Mouse (Mus musculus) myocyte (in vitro differentiated cells): ENCODE measurements at regions not wholly inside any gene's neighbourhood (a gene's known extent, or its start where the extent isn't known, plus 50 kb on each side); places are given as distances from the start of the nearest gene placed in this dataset.
A peak's percentile ranks its signal among the peaks of the same experiment; 100 is the strongest.

Source experiments
- H3K27me3 ChIP-seq: one replicate; pipeline ENCODE4 v1.6.1; 2011; ENCODE audit not compliant: control insufficient read depth, insufficient read depth, insufficient read length
- H3K36me3 ChIP-seq: one replicate; pipeline ENCODE4 v1.6.1; 2011; ENCODE audit not compliant: control insufficient read depth, insufficient read depth
- H3K4me2 ChIP-seq: one replicate; pipeline ENCODE4 v1.6.1; 2011; ENCODE audit warnings: low read depth, control low read depth
- H3K4me3 ChIP-seq: one replicate; pipeline ENCODE4 v1.5.1; 2011; ENCODE audit warnings: mild to moderate bottlenecking, control low read depth, moderate library complexity
- H3K79me2 ChIP-seq: one replicate; pipeline ENCODE4 v1.6.1; 2011; ENCODE audit not compliant: control insufficient read depth, insufficient read depth
- H3ac ChIP-seq: one replicate; pipeline ENCODE4 v1.6.1; 2011; ENCODE audit not compliant: control insufficient read depth, insufficient read length
- CEBPB ChIP-seq: IDR thresholded peaks from 2 replicates; pipeline ENCODE4 v1.6.1; 2011; ENCODE audit warnings: mild to moderate bottlenecking, moderate library complexity; ENCODE audit not compliant: poor library complexity, insufficient read depth, severe bottlenecking
- E2F4 ChIP-seq: IDR thresholded peaks from one replicate; pipeline ENCODE4 v1.6.1; 2011; ENCODE audit warnings: mild to moderate bottlenecking, control low read depth, moderate library complexity; ENCODE audit not compliant: insufficient read depth
- MAX ChIP-seq: IDR thresholded peaks from one replicate; pipeline ENCODE4 v1.6.1; 2011; ENCODE audit warnings: low read depth, mild to moderate bottlenecking, control low read depth
- MYOD1 ChIP-seq, 3 experiments: IDR thresholded peaks; one replicate each; pipeline ENCODE4 v1.6.1; 2011; ENCODE audit warnings: control low read depth in 2 of 3, low read depth in 2 of 3, mild to moderate bottlenecking in 2 of 3, moderate library complexity in 1 of 3; ENCODE audit not compliant: insufficient read length in 2 of 3, control insufficient read depth in 1 of 3
- MYOG ChIP-seq, 3 experiments: IDR thresholded peaks; one replicate each; pipeline ENCODE4 v1.6.1; 2011; ENCODE audit warnings: control low read depth in 2 of 3, low read depth in 2 of 3, mild to moderate bottlenecking in 2 of 3; ENCODE audit not compliant: insufficient read length in 2 of 3, control insufficient read depth in 1 of 3, insufficient read depth in 1 of 3
- POLR2A ChIP-seq: IDR thresholded peaks from one replicate; pipeline ENCODE4 v1.6.1; 2011; ENCODE audit warnings: low read depth, mild to moderate bottlenecking, control low read depth, moderate library complexity; ENCODE audit not compliant: insufficient read length
- POLR2AphosphoS2 ChIP-seq: IDR thresholded peaks from one replicate; pipeline ENCODE4 v1.6.1; 2011; ENCODE audit warnings: low read depth, control low read depth; ENCODE audit not compliant: insufficient read length
- REST ChIP-seq: IDR thresholded peaks from one replicate; pipeline ENCODE4 v1.6.1; 2011; ENCODE audit warnings: mild to moderate bottlenecking, control low read depth, moderate library complexity; ENCODE audit not compliant: insufficient read depth, insufficient read length
- SRF ChIP-seq: IDR thresholded peaks from one replicate; pipeline ENCODE4 v1.6.1; 2011; ENCODE audit warnings: low read depth; ENCODE audit not compliant: control insufficient read depth, insufficient read length
- TCF12 ChIP-seq: IDR thresholded peaks from one replicate; pipeline ENCODE4 v1.6.1; 2011; ENCODE audit warnings: mild to moderate bottlenecking, control low read depth; ENCODE audit not compliant: poor library complexity, insufficient read depth, severe bottlenecking
- TCF3 ChIP-seq: IDR thresholded peaks from one replicate; pipeline ENCODE4 v1.6.1; 2011; ENCODE audit warnings: low read depth, control low read depth; ENCODE audit not compliant: insufficient read length
- USF1 ChIP-seq: IDR thresholded peaks from one replicate; pipeline ENCODE4 v1.6.1; 2011; ENCODE audit warnings: low read depth, mild to moderate bottlenecking, control low read depth, moderate library complexity

DNA sequence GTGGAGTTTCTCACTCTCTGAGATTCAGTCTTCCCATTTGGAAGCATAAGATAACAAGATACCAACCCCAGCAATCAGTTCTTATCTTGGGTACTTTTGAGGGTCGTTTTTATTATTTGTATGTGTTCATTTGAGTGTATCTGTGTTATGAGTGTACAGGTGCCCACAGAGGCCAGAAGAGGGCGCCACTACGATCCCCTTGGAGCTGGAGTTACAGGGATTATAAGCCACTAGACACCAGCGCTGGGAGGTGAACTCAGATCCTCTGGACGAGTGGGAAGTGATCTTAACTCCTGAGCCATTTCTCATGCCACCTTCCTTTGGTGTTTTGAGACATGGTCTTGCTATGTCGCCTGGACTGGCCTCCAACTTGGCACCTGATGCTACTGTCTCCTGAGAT, 172.0 kb downstream of the Cand1 start:
- H3K27me3 ChIP-seq: no peaks in the 10 kb centered on the region
- no peak for TF ChIP-seq REST
- TF ChIP-seq SRF: no peak
- no peak for TF ChIP-seq MYOD1 (IDR thresholded peaks at IDR 0.05; ENCODE audit: control insufficient read depth in 1 of 3, insufficient read length in 2 of 3, low read depth in 2 of 3)
- TF ChIP-seq TCF3: no peak
- TF ChIP-seq CEBPB: no peak
- TF ChIP-seq TCF12: no peak
- no peak for TF ChIP-seq POLR2AphosphoS2
- TF ChIP-seq MYOG (IDR thresholded peaks at IDR 0.05; ENCODE audit: control insufficient read depth in 1 of 3, insufficient read depth in 1 of 3, insufficient read length in 2 of 3, low read depth in 2 of 3): no peak
- no peak overlapping the region for H3K4me3 ChIP-seq
- no peak overlapping the region for H3K4me2 ChIP-seq
- H3ac ChIP-seq: no peak overlapping the region
- H3K36me3 ChIP-seq: no peaks in the 10 kb centered on the region
- H3K79me2 ChIP-seq: no peaks in the 10 kb centered on the region

DNA sequence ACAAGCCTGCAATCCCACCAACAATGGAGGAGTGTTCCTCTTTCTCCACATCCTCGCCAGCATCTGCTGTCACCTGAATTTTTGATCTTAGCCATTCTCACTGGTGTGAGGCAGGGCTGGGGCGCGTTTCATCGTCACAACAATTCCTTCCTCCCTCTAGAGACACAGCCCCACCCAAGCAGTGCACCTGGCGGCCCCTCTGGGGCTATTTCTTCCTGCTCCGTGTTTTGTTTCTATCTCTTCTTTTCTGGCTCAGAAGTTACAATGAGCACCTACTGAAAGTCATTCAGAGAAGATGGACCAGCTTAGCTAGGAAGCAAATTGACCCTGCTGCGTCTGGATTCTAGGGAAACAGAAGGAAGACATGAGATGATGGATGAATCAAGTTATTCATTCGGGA, 172.5 kb downstream of the Cand1 start:
- H3K36me3 ChIP-seq: no peaks in the 10 kb centered on the region
- no peak overlapping the region for H3K4me2 ChIP-seq
- H3ac ChIP-seq: no peak overlapping the region
- no peaks in the 10 kb centered on the region for H3K79me2 ChIP-seq
- H3K4me3 ChIP-seq: no peak overlapping the region
- no peaks in the 10 kb centered on the region for H3K27me3 ChIP-seq
- TF ChIP-seq MAX (no peak), CEBPB (no peak), TCF12 (no peak), USF1 (no peak), E2F4 (no peak), TCF3 (no peak), POLR2AphosphoS2 (no peak), MYOD1 (IDR thresholded peaks at IDR 0.05; ENCODE audit: control insufficient read depth in 1 of 3, insufficient read length in 2 of 3, low read depth in 2 of 3) (no peak), POLR2A (no peak), REST (no peak), MYOG (IDR thresholded peaks at IDR 0.05; ENCODE audit: control insufficient read depth in 1 of 3, insufficient read depth in 1 of 3, insufficient read length in 2 of 3, low read depth in 2 of 3) (no peak), SRF (no peak)

DNA sequence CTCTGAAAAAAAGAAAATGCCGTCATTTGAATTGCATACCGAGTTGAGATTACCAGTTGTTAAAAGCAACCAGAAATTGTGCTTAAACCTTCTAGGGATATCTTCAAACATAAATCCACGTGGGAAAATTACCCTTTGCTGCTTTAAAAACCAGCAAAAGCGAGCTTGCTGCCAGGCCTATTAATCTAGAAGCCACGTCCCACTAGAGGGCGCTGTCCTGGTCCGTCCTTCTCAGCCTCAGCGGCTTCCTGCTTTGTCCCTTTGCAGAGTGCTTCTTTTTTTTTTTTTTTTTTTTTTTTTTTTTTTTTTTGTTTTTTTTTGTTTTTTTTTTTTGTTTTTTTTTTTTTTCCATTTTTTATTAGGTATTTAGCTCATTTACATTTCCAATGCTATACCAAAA, 173.9 kb downstream of the Cand1 start:
- no peak overlapping the region for H3ac ChIP-seq
- no peaks in the 10 kb centered on the region for H3K79me2 ChIP-seq
- TF ChIP-seq TCF3 (no peak), SRF (no peak), E2F4 (no peak), POLR2AphosphoS2 (no peak), USF1 (no peak), REST (no peak), MYOD1 (IDR thresholded peaks at IDR 0.05; ENCODE audit: control insufficient read depth in 1 of 3, insufficient read length in 2 of 3, low read depth in 2 of 3) (no peak), TCF12 (no peak), MYOG (IDR thresholded peaks at IDR 0.05; ENCODE audit: control insufficient read depth in 1 of 3, insufficient read depth in 1 of 3, insufficient read length in 2 of 3, low read depth in 2 of 3) (no peak), MAX (no peak), POLR2A (no peak)
- no peak overlapping the region for H3K4me2 ChIP-seq
- H3K27me3 ChIP-seq: no peaks in the 10 kb centered on the region
- no peaks in the 10 kb centered on the region for H3K36me3 ChIP-seq
- H3K4me3 ChIP-seq: no peak overlapping the region

DNA sequence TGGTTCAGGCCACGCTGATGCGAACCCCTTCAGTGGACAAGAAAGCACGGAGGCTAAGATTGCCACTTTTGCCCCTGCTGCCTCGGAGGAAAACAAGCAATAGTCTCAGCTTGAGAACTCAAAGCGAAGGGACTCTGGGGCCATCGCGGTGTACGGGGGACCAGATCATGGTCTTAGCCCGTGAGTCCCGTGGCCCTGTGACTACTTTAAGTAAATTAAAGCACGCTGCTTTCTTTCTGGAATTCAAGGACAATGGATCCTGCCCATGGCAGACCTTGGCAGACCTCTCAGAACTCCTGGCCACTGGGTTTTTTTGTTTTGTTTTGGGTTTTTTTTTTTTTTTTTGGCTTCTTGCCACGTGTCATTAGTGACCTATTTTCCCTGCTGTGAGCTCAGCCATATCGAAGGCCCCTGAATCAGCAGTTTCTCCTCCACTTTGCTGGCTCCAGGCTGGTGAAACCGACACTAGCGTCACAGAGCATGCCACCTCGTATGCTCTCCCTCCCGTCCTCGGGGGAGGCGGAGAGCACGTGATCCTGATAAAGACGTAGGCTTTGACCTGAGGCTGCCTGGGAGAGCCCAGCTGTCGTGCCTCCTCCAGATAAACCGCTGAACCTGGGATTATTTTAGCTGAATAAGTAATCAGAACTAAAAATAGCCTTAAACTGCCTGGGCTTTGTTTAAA, 174.6 kb downstream of the Cand1 start:
- no peaks in the 10 kb centered on the region for H3K36me3 ChIP-seq
- H3K4me2 ChIP-seq: no peak overlapping the region
- no peak overlapping the region for H3ac ChIP-seq
- no peaks in the 10 kb centered on the region for H3K79me2 ChIP-seq
- no peaks in the 10 kb centered on the region for H3K27me3 ChIP-seq
- H3K4me3 ChIP-seq: no peak overlapping the region
- TF ChIP-seq MYOG (IDR thresholded peaks at IDR 0.05; ENCODE audit: control insufficient read depth in 1 of 3, insufficient read depth in 1 of 3, insufficient read length in 2 of 3, low read depth in 2 of 3) (peak; percentile 74 to 92 (median 85)), MYOD1 (IDR thresholded peaks at IDR 0.05; ENCODE audit: control insufficient read depth in 1 of 3, insufficient read length in 2 of 3, low read depth in 2 of 3) (peak; percentile 80 to 92 (median 83)), REST (no peak), MAX (no peak), USF1 (peak; percentile 67), POLR2A (no peak), POLR2AphosphoS2 (no peak), TCF3 (peak; percentile 39), E2F4 (no peak), TCF12 (peak; percentile 52), SRF (no peak), CEBPB (no peak)
